Mouse (Mus musculus) gonadal fat pad, adult 2 months (tissue): ENCODE measurements around the gene Hspb3. TPM values are rescaled to one million over a fixed set of nuclear protein-coding genes. Genes with fewer than 3 reads are reported as not detected.

Source experiments
- polyA plus RNA-seq: library from polyadenylated mRNA; depleted of rRNA; stranded (reverse); fragments of >200 nt; gene quantifications from 2 replicates; pipeline ENCODE4 v1.2.3, GENCODE M21; 2012; rRNA removed

Gene Hspb3
- polyA plus RNA-seq, 1 experiment: not detected

Other genes with a start within 250 kb of the Hspb3 start
- 14.6 and 14.7 TPM in 2 replicates for gene Snx18, start 45.1 kb downstream of the Hspb3 start, polyA plus RNA-seq
- 9.6 and 12.0 TPM in 2 replicates for gene Arl15, start 130.8 kb upstream of the Hspb3 start, polyA plus RNA-seq